Mouse (Mus musculus) heart, adult 2 months (tissue): Measurements from ENCODE around the gene Cox20.

Experiments used
- CTCF ChIP-seq: fragments of 200-600 bp; IDR thresholded peaks from 2 replicates; pipeline ENCODE4 v1.8.1; 2022; ENCODE audit warnings: antibody characterized with exemption, mild to moderate bottlenecking, moderate library complexity
- POLR2A ChIP-seq: fragments of 200-500 bp; IDR thresholded peaks from 2 replicates; pipeline ENCODE4 v1.6.1; 2011; ENCODE audit warnings: mild to moderate bottlenecking, low read depth, low read length, control low read depth; ENCODE audit not compliant: insufficient read depth

DNA sequence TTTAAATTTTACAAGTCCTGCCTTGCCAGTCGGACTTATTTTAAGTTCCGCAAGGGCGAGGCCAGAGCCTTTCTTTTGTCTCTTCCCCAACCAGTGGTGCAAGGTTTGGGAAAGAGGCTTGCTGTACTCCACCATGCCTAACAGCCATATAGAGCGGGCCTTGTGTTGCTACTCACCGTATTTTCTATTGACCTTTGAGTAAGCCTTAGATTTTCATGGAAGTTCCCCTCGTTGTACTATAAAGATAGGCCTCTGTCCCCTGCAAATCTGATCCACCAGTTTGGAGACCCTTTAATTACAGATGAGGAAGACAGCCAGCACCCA is 19.4 kb downstream of the Cox20 start:
- TF ChIP-seq POLR2A (no peak), CTCF (no peak)
